Mouse (Mus musculus): ENCODE data around the gene Por. TPM values are rescaled to one million over a fixed set of nuclear protein-coding genes. Genes with fewer than 3 reads are reported as not detected.

Por gene
- total and polyA plus RNA-seq, 3 experiments = 40.3 to 64.4 TPM; not detected in 1

DNA sequence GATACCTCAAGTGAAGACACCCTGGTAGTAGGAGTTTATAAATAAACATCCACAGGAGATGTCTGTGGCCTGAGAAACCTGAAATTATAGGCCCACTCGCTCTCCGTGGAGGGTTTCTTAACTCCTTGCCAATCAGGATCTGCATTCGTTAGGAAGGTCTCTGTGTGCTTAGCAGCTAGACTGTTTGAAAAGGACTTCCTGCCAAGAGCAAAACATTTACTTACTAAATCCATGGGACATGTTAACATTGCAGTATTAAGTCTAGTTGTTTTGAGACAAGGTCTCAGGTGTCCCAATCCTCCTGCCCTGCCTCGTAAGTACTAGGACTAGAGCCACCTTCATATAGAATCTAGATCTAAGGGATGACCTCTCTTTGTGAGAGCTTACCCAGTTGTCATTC lies 21.4 kb downstream of the Por start:
- Histone ChIP-seq H3K4me3 (ENCODE audit: control insufficient read depth in 1 of 2, insufficient read depth in 1 of 2, low read depth in 2 of 2, low read length in 2 of 2) (no peak overlapping the region), H3K9me3 (replicated peaks; ENCODE audit: insufficient read depth, low read length) (no peaks in the 10 kb centered on the region), H3K9ac (ENCODE audit: control insufficient read depth, low read depth, low read length, poor library complexity, severe bottlenecking) (no peak overlapping the region), H3K79me2 (ENCODE audit: control insufficient read depth, insufficient read depth, low read length, poor library complexity) (peaks cover 16% of the 10 kb centered on the region), H3K36me3 (ENCODE audit: control insufficient read depth in 1 of 2, insufficient read depth in 2 of 2, low read length in 2 of 2) (peaks cover 0 to 12% of the 10 kb centered on the region in 2 experiments; a peak in 2 of 4 replicates), H3K4me1 (ENCODE audit: control insufficient read depth in 1 of 2, insufficient read depth in 2 of 2, low read length in 2 of 2) (peaks cover 0 to 16% of the 10 kb centered on the region in 2 experiments; a peak in 2 of 4 replicates), H3K27me3 (ENCODE audit: control insufficient read depth in 1 of 2, insufficient read depth in 2 of 2, low read length in 2 of 2) (no peaks in the 10 kb centered on the region), H3K27ac (ENCODE audit: control insufficient read depth, low read depth, low read length) (no peak overlapping the region)
- no peak for DNase-seq (ENCODE audit: low read depth, low spot score)
- TF ChIP-seq MAFK (IDR thresholded peaks at IDR 0.05; ENCODE audit: borderline replicate concordance, low read depth, low read length) (no peak), CTCF (IDR thresholded peaks at IDR 0.05 in 2 of 3, conservative IDR thresholded peaks at IDR 0.05 in 1 of 3; ENCODE audit: control insufficient read depth in 1 of 3, insufficient read depth in 1 of 3, low read depth in 2 of 3, low read length in 3 of 3, poor library complexity in 1 of 3, severe bottlenecking in 1 of 3) (no peak), UBTF (IDR thresholded peaks at IDR 0.05; ENCODE audit: borderline replicate concordance, insufficient read depth, low read depth, low read length) (no peak), EP300 (IDR thresholded peaks at IDR 0.05; ENCODE audit: low read depth in 1 of 2, low read length in 2 of 2) (no peak), ETS1 (IDR thresholded peaks at IDR 0.05; ENCODE audit: low read depth, low read length) (no peak)

DNA sequence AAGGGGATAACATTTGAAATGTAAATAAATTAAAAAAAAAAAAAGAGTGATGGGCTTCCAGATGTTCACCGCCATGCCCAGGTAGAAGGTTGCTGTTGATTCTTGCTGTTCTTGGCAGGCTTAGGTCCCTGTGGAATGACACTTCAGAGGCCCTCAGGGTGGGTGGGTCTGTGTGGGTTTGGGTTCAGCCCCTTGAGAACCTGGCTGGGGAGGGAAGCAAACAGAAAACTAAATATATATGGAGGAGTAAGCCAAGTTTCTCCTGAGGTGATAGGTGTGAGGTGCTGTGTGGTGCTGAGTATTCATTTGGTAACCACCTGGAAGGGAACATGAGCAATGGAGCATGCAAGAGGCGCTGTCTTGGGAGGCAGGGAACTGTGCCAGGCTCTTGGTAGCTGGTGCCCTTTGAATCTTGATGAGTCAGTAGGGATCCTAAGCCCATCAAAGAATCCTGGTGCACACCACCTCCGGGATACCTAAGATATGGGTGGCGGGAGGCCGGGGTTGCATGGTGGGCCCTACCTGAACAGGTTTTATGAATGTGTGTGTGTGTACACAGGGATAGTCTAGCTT lies 23.5 kb downstream of the Por start:
- DNase-seq (ENCODE audit: low read depth, low spot score) = no peak
- Histone ChIP-seq H3K36me3 (ENCODE audit: control insufficient read depth in 1 of 2, insufficient read depth in 2 of 2, low read length in 2 of 2) (peaks cover 0 to 14% of the 10 kb centered on the region in 2 experiments; a peak in 2 of 4 replicates), H3K4me1 (ENCODE audit: control insufficient read depth in 1 of 2, insufficient read depth in 2 of 2, low read length in 2 of 2) (peaks cover 0 to 13% of the 10 kb centered on the region in 2 experiments; a peak in 2 of 4 replicates), H3K9me3 (replicated peaks; ENCODE audit: insufficient read depth, low read length) (no peaks in the 10 kb centered on the region), H3K4me3 (ENCODE audit: control insufficient read depth in 1 of 2, insufficient read depth in 1 of 2, low read depth in 2 of 2, low read length in 2 of 2) (no peak overlapping the region), H3K27me3 (ENCODE audit: control insufficient read depth in 1 of 2, insufficient read depth in 2 of 2, low read length in 2 of 2) (no peaks in the 10 kb centered on the region), H3K79me2 (ENCODE audit: control insufficient read depth, insufficient read depth, low read length, poor library complexity) (peaks cover 16% of the 10 kb centered on the region), H3K9ac (ENCODE audit: control insufficient read depth, low read depth, low read length, poor library complexity, severe bottlenecking) (no peak overlapping the region), H3K27ac (ENCODE audit: control insufficient read depth, low read depth, low read length) (no peak overlapping the region)
- no peak for TF ChIP-seq E2F4 (IDR thresholded peaks at IDR 0.05; ENCODE audit: borderline replicate concordance, low read depth, low read length)
- TF ChIP-seq ZKSCAN1 (IDR thresholded peaks at IDR 0.05; ENCODE audit: low read depth, low read length) = no peak
- no peak for TF ChIP-seq MAZ (IDR thresholded peaks at IDR 0.05; ENCODE audit: low read depth, low read length)
- TF ChIP-seq NELFE (IDR thresholded peaks at IDR 0.05; ENCODE audit: low read depth, low read length) = no peak
- no peak for TF ChIP-seq USF2 (IDR thresholded peaks at IDR 0.05; ENCODE audit: borderline replicate concordance in 1 of 2, insufficient read depth in 1 of 2, low read depth in 1 of 2, low read length in 2 of 2)
- no peak for TF ChIP-seq SIN3A (IDR thresholded peaks at IDR 0.05; ENCODE audit: low read length)
- TF ChIP-seq ZC3H11A (IDR thresholded peaks at IDR 0.05; ENCODE audit: low read depth, low read length) = no peak
- no peak for TF ChIP-seq MYC (IDR thresholded peaks at IDR 0.05; ENCODE audit: low read depth, low read length)
- no peak for TF ChIP-seq MEF2A (IDR thresholded peaks at IDR 0.05; ENCODE audit: extremely low read depth, insufficient replicate concordance, low read depth, low read length, poor library complexity, severe bottlenecking)
- no peak for TF ChIP-seq MYB (IDR thresholded peaks at IDR 0.05; ENCODE audit: low read depth, low read length)
- no peak for TF ChIP-seq CHD2 (IDR thresholded peaks at IDR 0.05; ENCODE audit: low read length)
